Mouse (Mus musculus): ENCODE data around the gene Cdyl. TPM values are rescaled to one million over a fixed set of nuclear protein-coding genes. Genes with fewer than 3 reads are reported as not detected.
A peak's percentile ranks its signal among the peaks of the same experiment; 100 is the strongest.

Gene Cdyl
- polyA plus RNA-seq, 1 experiment from 2014 or later, result 9.5 TPM

DNA sequence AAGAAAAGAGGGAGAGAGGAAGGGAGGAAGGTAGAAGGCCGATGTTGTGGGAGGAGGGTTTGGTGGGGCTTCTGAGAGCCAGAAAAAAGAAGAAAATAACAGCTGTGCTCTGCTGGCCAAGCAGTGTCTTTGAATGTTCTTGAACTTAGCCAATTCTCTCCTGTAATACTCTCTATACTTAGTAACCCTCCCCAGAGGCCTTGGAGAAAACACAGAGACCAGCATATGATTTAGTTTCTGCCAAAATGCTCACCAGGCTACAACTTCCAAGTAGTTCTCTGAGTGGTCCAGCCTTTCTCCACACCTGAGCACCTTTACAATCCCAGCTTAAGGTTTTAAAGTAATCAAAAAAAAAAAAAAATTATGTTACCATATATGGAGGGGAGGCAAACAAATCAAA, 218.6 kb downstream of the Cdyl start:
- no peak overlapping the region for H3K27ac ChIP-seq (replicated peaks)
- 29% methylated on average over 1 of the region's 1 CpGs for WGBS (ENCODE audit: insufficient replicate concordance)

DNA sequence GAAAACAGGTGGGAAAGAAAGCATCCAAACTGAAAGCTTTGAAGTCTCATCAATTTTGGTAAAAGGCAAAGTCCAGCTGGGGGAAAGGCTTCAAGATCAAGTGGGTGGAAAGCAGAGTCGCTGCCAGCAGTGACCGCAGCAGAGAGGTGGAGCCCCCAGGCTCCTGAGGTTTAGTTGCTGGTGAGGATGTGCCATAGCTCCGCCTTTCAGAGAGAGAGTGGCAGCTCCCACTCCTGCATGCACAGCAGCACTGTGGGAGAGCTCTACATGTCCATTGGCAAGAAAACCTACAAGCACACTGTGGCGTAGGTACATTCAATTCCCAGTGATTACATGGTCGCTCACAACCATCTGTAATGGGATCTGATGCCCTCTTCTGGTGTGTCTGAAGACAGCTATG, 219.4 kb downstream of the Cdyl start:
- Histone ChIP-seq H3K4me1 (replicated peaks) (no peaks in the 10 kb centered on the region), H3K9me3 (replicated peaks) (no peaks in the 10 kb centered on the region), H3K36me3 (replicated peaks) (peaks cover 7% of the 10 kb centered on the region; the same call in 1 of the 2 replicates), H3K4me2 (no peak overlapping the region), H3K27me3 (no peaks in the 10 kb centered on the region), H3K9ac (no peak overlapping the region), H3K4me3 (replicated peaks) (no peak overlapping the region), H3K27ac (replicated peaks) (no peak overlapping the region)
- WGBS (ENCODE audit: insufficient replicate concordance), result 49% methylated on average over 5 of the region's 5 CpGs
- ATAC-seq (ENCODE audit: insufficient read depth), result no peak

More for the DNA sequence above, 218.6 kb downstream of the Cdyl start:
- H3K4me2 ChIP-seq, result no peak overlapping the region
- H3K27me3 ChIP-seq, result no peaks in the 10 kb centered on the region
- no peaks in the 10 kb centered on the region for H3K9me3 ChIP-seq (replicated peaks)
- no peaks in the 10 kb centered on the region for H3K4me1 ChIP-seq (replicated peaks)
- H3K36me3 ChIP-seq (replicated peaks), result peaks cover 11% of the 10 kb centered on the region; the same call in 1 of the 2 replicates
- no peak overlapping the region for H3K4me3 ChIP-seq (replicated peaks)
- no peak overlapping the region for H3K9ac ChIP-seq
- no peak for ATAC-seq (ENCODE audit: insufficient read depth)

DNA sequence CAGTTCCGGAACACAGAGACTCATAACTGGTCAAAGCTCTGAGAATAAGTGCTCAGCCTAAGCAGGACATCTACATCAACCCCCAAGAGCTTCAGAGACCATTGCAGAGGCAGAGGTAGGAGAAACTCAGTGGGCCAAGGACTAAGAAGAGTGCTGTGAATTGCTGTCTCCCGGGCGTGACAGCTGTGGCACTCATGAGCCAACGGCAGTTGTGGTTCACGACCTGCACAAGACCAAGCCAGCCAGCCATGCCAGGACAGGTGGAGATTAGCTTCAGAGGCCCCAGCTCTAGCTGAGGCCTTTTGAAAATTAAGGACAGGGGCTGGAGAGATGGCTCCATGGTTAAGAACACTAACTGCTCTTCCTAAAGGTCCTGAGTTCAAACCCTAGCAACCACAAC, 219.9 kb downstream of the Cdyl start:
- no peaks in the 10 kb centered on the region for H3K9me3 ChIP-seq (replicated peaks)
- H3K4me3 ChIP-seq (replicated peaks), result no peak overlapping the region
- no peaks in the 10 kb centered on the region for H3K27me3 ChIP-seq
- H3K36me3 ChIP-seq (replicated peaks), result peaks cover 2% of the 10 kb centered on the region; the same call in 1 of the 2 replicates
- H3K4me2 ChIP-seq, result no peak overlapping the region
- no peaks in the 10 kb centered on the region for H3K4me1 ChIP-seq (replicated peaks)
- no peak overlapping the region for H3K27ac ChIP-seq (replicated peaks)
- ATAC-seq (ENCODE audit: insufficient read depth), result no peak
- H3K9ac ChIP-seq, result no peak overlapping the region
- WGBS (ENCODE audit: insufficient replicate concordance), result 64% methylated on average over 5 of the region's 5 CpGs

DNA sequence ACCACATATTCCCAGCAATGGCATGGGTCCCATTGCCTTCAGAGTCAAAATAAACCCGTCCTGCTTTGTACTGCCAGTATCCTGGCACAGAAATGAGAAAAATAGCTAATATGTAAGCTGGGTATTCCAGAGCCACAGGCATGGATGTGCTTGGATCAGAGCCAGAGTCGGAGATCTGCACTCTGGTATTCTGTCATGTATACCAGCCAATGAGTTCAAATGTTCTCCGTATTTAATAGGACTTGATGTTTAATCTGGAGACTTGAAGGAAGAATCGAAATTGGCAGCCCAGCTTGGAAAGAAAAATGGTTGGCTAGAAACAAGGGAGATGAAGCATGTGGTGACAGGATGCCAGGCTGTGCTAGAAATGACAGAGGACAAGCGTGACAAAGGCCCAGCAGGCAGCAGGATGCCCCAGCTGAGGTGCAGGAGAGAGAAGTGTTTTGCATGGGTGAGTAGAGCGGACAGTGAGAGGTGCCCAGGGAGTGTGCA, 221.0 kb downstream of the Cdyl start:
- H3K4me2 ChIP-seq, result no peak overlapping the region
- H3K27me3 ChIP-seq, result no peaks in the 10 kb centered on the region
- H3K36me3 ChIP-seq (replicated peaks), result no peaks in the 10 kb centered on the region
- H3K9ac ChIP-seq, result no peak overlapping the region
- 59% methylated on average over 6 of the region's 6 CpGs for WGBS (ENCODE audit: insufficient replicate concordance)
- ATAC-seq (ENCODE audit: insufficient read depth), result no peak
- no peaks in the 10 kb centered on the region for H3K4me1 ChIP-seq (replicated peaks)
- H3K9me3 ChIP-seq (replicated peaks), result no peaks in the 10 kb centered on the region
- no peak overlapping the region for H3K27ac ChIP-seq (replicated peaks)
- H3K4me3 ChIP-seq (replicated peaks), result no peak overlapping the region

DNA sequence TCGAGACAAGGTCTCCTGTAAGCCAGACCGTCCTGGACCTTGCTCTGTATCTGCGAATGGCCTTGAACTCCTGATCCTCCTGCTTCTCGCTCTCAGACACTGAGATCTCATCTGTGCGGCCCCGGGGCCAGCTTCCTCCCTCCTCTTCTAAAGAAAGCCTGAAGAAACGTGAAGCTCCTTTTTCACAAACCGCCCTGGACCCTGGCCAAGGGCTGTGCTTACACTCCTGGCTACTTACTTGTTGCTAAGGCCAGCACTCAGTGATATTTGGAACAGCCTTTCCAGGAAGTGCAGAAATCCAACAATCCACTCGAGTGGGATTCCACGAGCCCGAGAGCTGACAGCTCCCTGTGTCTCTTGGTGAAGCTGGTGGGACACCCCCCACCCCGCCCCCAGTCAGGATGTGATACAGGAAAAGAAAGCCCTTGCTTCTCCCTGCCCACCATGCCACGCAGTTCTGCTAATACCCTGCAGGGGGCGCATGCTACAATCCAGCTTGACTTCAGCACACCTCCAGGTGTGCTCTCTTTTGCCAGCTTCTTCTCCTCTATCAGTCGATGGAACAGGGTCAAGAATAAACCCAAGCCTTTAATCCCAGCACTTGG, 226.6 kb downstream of the Cdyl start:
- WGBS (ENCODE audit: insufficient replicate concordance), result 23% methylated on average over 15 of the region's 15 CpGs
- no peak overlapping the region for H3K4me2 ChIP-seq
- no peak overlapping the region for H3K27ac ChIP-seq (replicated peaks)
- no peaks in the 10 kb centered on the region for H3K36me3 ChIP-seq (replicated peaks)
- H3K9ac ChIP-seq, result no peak overlapping the region
- H3K27me3 ChIP-seq, result no peaks in the 10 kb centered on the region
- no peaks in the 10 kb centered on the region for H3K4me1 ChIP-seq (replicated peaks)
- no peak for ATAC-seq (ENCODE audit: insufficient read depth)
- H3K4me3 ChIP-seq (replicated peaks), result no peak overlapping the region
- no peaks in the 10 kb centered on the region for H3K9me3 ChIP-seq (replicated peaks)

DNA sequence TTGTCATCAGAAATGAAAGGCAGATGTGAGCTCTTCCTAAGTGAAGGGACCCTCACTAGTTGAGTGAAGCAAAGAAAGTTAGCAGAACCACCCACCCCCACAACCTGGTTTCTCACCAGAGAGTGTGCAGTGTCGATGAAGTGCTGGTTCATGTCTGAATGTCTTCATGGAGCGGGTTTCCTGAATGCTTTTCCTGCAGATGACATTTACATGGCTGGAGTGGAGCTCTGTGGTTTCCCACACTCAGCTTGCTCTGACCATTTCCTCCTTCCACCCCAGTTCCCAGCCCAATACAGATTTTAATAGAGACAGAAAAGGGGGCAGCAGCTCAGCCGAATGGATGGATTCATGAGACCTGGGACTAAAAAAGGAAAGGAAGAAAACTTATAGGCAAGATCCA, 233.2 kb downstream of the Cdyl start:
- no peaks in the 10 kb centered on the region for H3K4me1 ChIP-seq (replicated peaks)
- 18% methylated on average over 3 of the region's 3 CpGs for WGBS (ENCODE audit: insufficient replicate concordance)
- H3K4me2 ChIP-seq, result no peak overlapping the region
- no peak overlapping the region for H3K27ac ChIP-seq (replicated peaks)
- H3K27me3 ChIP-seq, result no peaks in the 10 kb centered on the region
- H3K9ac ChIP-seq, result no peak overlapping the region
- ATAC-seq (ENCODE audit: insufficient read depth), result no peak
- no peaks in the 10 kb centered on the region for H3K36me3 ChIP-seq (replicated peaks)
- no peak overlapping the region for H3K4me3 ChIP-seq (replicated peaks)
- H3K9me3 ChIP-seq (replicated peaks), result no peaks in the 10 kb centered on the region

DNA sequence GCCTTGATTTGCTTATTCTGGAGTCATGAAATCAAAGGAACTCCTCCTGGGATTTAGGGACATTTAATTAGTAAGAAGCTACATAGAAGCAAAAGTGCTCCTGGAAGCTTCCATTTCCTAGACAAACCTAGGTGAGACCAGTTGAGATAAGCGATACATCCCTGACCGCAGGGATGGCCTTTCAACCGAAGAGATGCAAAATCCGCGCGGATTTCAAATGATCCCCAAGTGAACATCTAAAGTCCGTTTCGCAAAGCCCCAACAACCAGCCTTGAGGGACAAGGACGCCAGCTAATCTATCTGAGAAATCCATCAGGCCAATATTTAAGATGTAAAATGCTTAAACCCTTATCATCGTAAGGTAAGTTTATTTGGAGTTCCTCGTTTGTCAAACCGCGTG, 245.7 kb downstream of the Cdyl start:
- Histone ChIP-seq H3K9ac (peak overlapping the region; percentile 25; the same call in 1 of the 2 replicates), H3K4me3 (replicated peaks) (peak overlapping the region; percentile 74), H3K9me3 (replicated peaks) (no peaks in the 10 kb centered on the region), H3K27ac (replicated peaks) (no peak overlapping the region), H3K4me2 (peak overlapping the region; percentile 74), H3K27me3 (no peaks in the 10 kb centered on the region), H3K4me1 (replicated peaks) (peaks cover 8% of the 10 kb centered on the region), H3K36me3 (replicated peaks) (no peaks in the 10 kb centered on the region)
- 2% methylated on average over 13 of the region's 13 CpGs for WGBS (ENCODE audit: insufficient replicate concordance)
- no peak for ATAC-seq (ENCODE audit: insufficient read depth)

DNA sequence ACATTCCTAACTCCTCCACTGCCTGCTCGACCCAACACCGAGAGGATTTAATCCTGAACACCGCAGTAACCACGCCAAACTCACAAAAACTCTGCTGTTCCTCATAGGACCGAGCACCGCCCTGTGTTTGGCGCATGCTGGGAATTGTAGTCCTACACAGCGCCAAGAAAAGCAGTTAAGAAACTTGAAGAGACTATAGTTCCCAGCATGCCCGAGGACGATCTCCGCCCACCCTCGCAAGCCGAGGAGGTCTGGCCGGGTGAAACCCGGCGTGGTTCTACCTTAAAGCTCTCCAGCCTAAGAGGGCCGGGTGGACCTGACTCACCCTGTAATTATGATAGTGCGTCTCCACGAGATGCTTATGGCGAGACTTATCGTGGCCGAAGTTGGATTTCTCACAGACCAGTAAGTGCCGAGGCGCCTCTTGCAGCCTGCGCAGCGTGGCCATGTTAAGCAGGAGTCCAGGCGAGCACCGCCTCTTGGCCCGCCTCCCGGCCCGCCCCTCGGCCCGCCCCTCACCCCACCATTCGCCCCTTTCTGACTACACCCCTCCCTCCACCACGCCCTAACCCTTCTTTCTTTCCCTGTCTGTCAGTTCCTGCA, 246.3 kb downstream of the Cdyl start, which contains the start of gene Rpp40:
TSS of gene Rpp40 (minus strand) at position 481 of the 603 bp plus-strand sequence.
- ATAC-seq (ENCODE audit: insufficient read depth), result peak; percentile 100

DNA sequence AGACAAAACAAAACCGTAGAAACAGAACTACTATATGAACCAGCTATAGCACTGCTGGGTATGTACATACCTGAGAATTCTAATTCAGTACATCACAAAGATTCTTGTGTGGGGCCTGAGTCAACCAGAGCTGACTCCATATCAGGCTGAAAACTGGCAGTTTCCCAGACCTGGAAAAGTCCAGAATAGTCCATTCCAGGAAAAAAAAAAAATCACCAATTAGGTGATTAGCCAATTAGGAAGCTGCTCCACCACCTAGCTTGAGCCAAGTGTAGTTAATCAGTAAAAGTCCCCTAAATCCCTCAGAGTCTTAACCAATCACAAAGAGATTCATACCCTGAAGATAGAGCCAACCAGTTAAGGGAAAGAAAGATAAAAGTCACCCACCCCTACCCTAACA, 251.8 kb downstream of the Cdyl start:
- WGBS (ENCODE audit: insufficient replicate concordance), result 60% methylated on average over 1 of the region's 1 CpGs
- no peak for ATAC-seq (ENCODE audit: insufficient read depth)
- no peaks in the 10 kb centered on the region for H3K27me3 ChIP-seq

More for the DNA sequence above, 246.3 kb downstream of the Cdyl start, which contains the start of gene Rpp40:
- Histone ChIP-seq H3K9ac (peak within 1 kb of the TSS; percentile 25; the same call in 1 of the 2 replicates), H3K4me3 (replicated peaks) (peak within 1 kb of the TSS; percentile 74), H3K4me2 (peak within 1 kb of the TSS; percentile 74), H3K9me3 (replicated peaks) (no peaks in the 10 kb centered on the region), H3K4me1 (replicated peaks) (peaks cover 8% of the 10 kb centered on the region), H3K36me3 (replicated peaks) (no peaks in the 10 kb centered on the region), H3K27me3 (no peaks in the 10 kb centered on the region), H3K27ac (replicated peaks) (no peak within 1 kb of the TSS)
- WGBS (ENCODE audit: insufficient replicate concordance), result under 1% methylated on average over 35 of the region's 35 CpGs

More for the DNA sequence above, 251.8 kb downstream of the Cdyl start:
- Histone ChIP-seq H3K9ac (no peak overlapping the region), H3K27ac (replicated peaks) (no peak overlapping the region), H3K9me3 (replicated peaks) (no peaks in the 10 kb centered on the region), H3K4me3 (replicated peaks) (no peak overlapping the region), H3K36me3 (replicated peaks) (no peaks in the 10 kb centered on the region), H3K4me1 (replicated peaks) (peaks cover 3% of the 10 kb centered on the region), H3K4me2 (no peak overlapping the region)
